Mouse (Mus musculus) myocyte (in vitro differentiated cells): ENCODE results near the gene Gstk1. TPM values are rescaled to one million over a fixed set of nuclear protein-coding genes. Genes with fewer than 3 reads are reported as not detected.
A peak's percentile ranks its signal among the peaks of the same experiment; 100 is the strongest.

Source experiments
- H3K27me3 ChIP-seq: one replicate; pipeline ENCODE4 v1.6.1; 2011; ENCODE audit not compliant: control insufficient read depth, insufficient read depth, insufficient read length
- H3K36me3 ChIP-seq: one replicate; pipeline ENCODE4 v1.6.1; 2011; ENCODE audit not compliant: control insufficient read depth, insufficient read depth
- H3K4me2 ChIP-seq: one replicate; pipeline ENCODE4 v1.6.1; 2011; ENCODE audit warnings: low read depth, control low read depth
- H3K4me3 ChIP-seq: one replicate; pipeline ENCODE4 v1.5.1; 2011; ENCODE audit warnings: mild to moderate bottlenecking, control low read depth, moderate library complexity
- H3K79me2 ChIP-seq: one replicate; pipeline ENCODE4 v1.6.1; 2011; ENCODE audit not compliant: control insufficient read depth, insufficient read depth
- H3ac ChIP-seq: one replicate; pipeline ENCODE4 v1.6.1; 2011; ENCODE audit not compliant: control insufficient read depth, insufficient read length
- CEBPB ChIP-seq: IDR thresholded peaks from 2 replicates; pipeline ENCODE4 v1.6.1; 2011; ENCODE audit warnings: mild to moderate bottlenecking, moderate library complexity; ENCODE audit not compliant: poor library complexity, insufficient read depth, severe bottlenecking
- E2F4 ChIP-seq: IDR thresholded peaks from one replicate; pipeline ENCODE4 v1.6.1; 2011; ENCODE audit warnings: mild to moderate bottlenecking, control low read depth, moderate library complexity; ENCODE audit not compliant: insufficient read depth
- MAX ChIP-seq: IDR thresholded peaks from one replicate; pipeline ENCODE4 v1.6.1; 2011; ENCODE audit warnings: low read depth, mild to moderate bottlenecking, control low read depth
- MYOD1 ChIP-seq, 3 experiments: IDR thresholded peaks; one replicate each; pipeline ENCODE4 v1.6.1; 2011; ENCODE audit warnings: control low read depth in 2 of 3, low read depth in 2 of 3, mild to moderate bottlenecking in 2 of 3, moderate library complexity in 1 of 3; ENCODE audit not compliant: insufficient read length in 2 of 3, control insufficient read depth in 1 of 3
- MYOG ChIP-seq, 3 experiments: IDR thresholded peaks; one replicate each; pipeline ENCODE4 v1.6.1; 2011; ENCODE audit warnings: control low read depth in 2 of 3, low read depth in 2 of 3, mild to moderate bottlenecking in 2 of 3; ENCODE audit not compliant: insufficient read length in 2 of 3, control insufficient read depth in 1 of 3, insufficient read depth in 1 of 3
- POLR2A ChIP-seq: IDR thresholded peaks from one replicate; pipeline ENCODE4 v1.6.1; 2011; ENCODE audit warnings: low read depth, mild to moderate bottlenecking, control low read depth, moderate library complexity; ENCODE audit not compliant: insufficient read length
- POLR2AphosphoS2 ChIP-seq: IDR thresholded peaks from one replicate; pipeline ENCODE4 v1.6.1; 2011; ENCODE audit warnings: low read depth, control low read depth; ENCODE audit not compliant: insufficient read length
- REST ChIP-seq: IDR thresholded peaks from one replicate; pipeline ENCODE4 v1.6.1; 2011; ENCODE audit warnings: mild to moderate bottlenecking, control low read depth, moderate library complexity; ENCODE audit not compliant: insufficient read depth, insufficient read length
- SRF ChIP-seq: IDR thresholded peaks from one replicate; pipeline ENCODE4 v1.6.1; 2011; ENCODE audit warnings: low read depth; ENCODE audit not compliant: control insufficient read depth, insufficient read length
- TCF12 ChIP-seq: IDR thresholded peaks from one replicate; pipeline ENCODE4 v1.6.1; 2011; ENCODE audit warnings: mild to moderate bottlenecking, control low read depth; ENCODE audit not compliant: poor library complexity, insufficient read depth, severe bottlenecking
- TCF3 ChIP-seq: IDR thresholded peaks from one replicate; pipeline ENCODE4 v1.6.1; 2011; ENCODE audit warnings: low read depth, control low read depth; ENCODE audit not compliant: insufficient read length
- USF1 ChIP-seq: IDR thresholded peaks from one replicate; pipeline ENCODE4 v1.6.1; 2011; ENCODE audit warnings: low read depth, mild to moderate bottlenecking, control low read depth, moderate library complexity
- polyA plus RNA-seq: library from polyadenylated mRNA; unstranded; fragments of >200 nt; fragmentation: generic; extraction: Trizol; gene quantifications from one replicate; pipeline ENCODE4 v1.2.1, GENCODE M21; 2012; ENCODE audit warnings: missing spikeins

The Gstk1 gene
- polyA plus RNA-seq, 1 experiment, result 0.53 TPM

DNA sequence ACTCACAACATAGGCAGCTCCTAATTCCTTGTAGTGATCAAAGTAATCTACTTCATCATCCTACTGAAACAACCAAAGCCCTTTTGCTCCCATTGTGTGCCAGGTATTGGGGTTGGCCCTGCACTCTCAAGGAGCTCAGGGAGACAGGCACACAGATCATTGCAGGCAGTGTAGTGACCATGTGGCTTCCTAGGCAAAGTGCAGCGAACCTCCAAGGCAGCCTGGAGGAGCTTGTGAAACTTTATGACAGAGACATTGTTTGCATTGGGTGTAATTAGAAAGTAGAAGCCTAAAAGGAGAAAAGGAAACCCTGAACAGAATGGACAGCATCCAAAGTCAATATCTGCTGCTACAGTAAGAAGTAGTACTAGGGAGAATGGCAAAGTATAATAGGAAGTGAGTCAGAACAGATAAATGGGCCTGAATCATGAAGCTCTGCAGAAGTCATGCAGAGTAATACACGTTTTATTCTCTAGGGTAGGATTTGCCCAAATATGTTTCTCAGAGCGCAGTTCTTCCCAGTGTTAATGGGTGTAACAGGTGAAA lies 49.9 kb downstream of the Gstk1 start:
- Histone ChIP-seq H3K4me2 (peak overlapping the region; percentile 45), H3ac (no peak overlapping the region), H3K27me3 (no peaks in the 10 kb centered on the region), H3K79me2 (no peaks in the 10 kb centered on the region), H3K4me3 (no peak overlapping the region), H3K36me3 (no peaks in the 10 kb centered on the region)
- TF ChIP-seq MYOG (IDR thresholded peaks at IDR 0.05; ENCODE audit: control insufficient read depth in 1 of 3, insufficient read depth in 1 of 3, insufficient read length in 2 of 3, low read depth in 2 of 3) (no peak), REST (no peak), POLR2A (no peak), E2F4 (no peak), POLR2AphosphoS2 (no peak), MYOD1 (IDR thresholded peaks at IDR 0.05; ENCODE audit: control insufficient read depth in 1 of 3, insufficient read length in 2 of 3, low read depth in 2 of 3) (no peak), MAX (no peak), TCF3 (no peak), CEBPB (no peak), TCF12 (no peak), USF1 (no peak), SRF (no peak)

DNA sequence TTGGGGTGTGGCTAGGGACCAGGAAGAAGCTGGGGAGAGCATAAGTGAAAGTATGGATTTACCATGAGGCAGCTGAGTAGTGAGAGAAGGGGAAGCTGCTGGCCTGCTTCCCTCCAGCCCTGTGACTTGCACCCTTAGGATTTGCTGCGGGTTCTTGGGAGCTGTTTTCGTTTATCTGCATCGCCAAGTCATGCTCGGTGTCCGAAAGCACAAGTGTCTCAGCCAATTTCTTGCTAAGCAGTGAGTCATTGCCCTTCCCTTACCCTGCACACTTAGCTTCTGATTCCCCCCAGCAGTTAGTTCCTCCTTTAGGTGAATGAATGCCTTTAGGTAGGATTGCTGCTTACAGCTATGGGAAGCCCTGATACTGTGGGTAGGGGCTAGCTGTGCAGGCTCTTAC lies 53.6 kb downstream of the Gstk1 start:
- Histone ChIP-seq H3ac (no peak overlapping the region), H3K27me3 (no peaks in the 10 kb centered on the region), H3K36me3 (no peaks in the 10 kb centered on the region), H3K79me2 (no peaks in the 10 kb centered on the region), H3K4me3 (no peak overlapping the region), H3K4me2 (peak overlapping the region; percentile 68)
- no peak for TF ChIP-seq SRF
- TF ChIP-seq CEBPB, result no peak
- TF ChIP-seq USF1, result peak; percentile 28

Other genes with a start within 250 kb of the Gstk1 start
- not detected for gene Sva, start 207.5 kb upstream of the Gstk1 start, polyA plus RNA-seq
- gene Tas2r139, start 105.0 kb upstream of the Gstk1 start, polyA plus RNA-seq, result not detected
- gene Tas2r144, start 30.6 kb upstream of the Gstk1 start, polyA plus RNA-seq, result not detected
- not detected for gene Tmem139, start 16.0 kb downstream of the Gstk1 start, polyA plus RNA-seq
- gene Casp2, start 19.1 kb downstream of the Gstk1 start, polyA plus RNA-seq, result 6.7 TPM
- 0.90 TPM for gene Clcn1, start 40.8 kb downstream of the Gstk1 start, polyA plus RNA-seq
- gene Fam131b, start 78.7 kb downstream of the Gstk1 start, polyA plus RNA-seq, result 4.2 TPM
- 467 TPM for gene Zyx, start 103.7 kb downstream of the Gstk1 start, polyA plus RNA-seq
- gene Epha1, start 127.3 kb downstream of the Gstk1 start, polyA plus RNA-seq, result 6.3 TPM
- gene Tas2r143, start 154.3 kb downstream of the Gstk1 start, polyA plus RNA-seq, result not detected
- gene Tas2r135, start 159.5 kb downstream of the Gstk1 start, polyA plus RNA-seq, result not detected
- not detected for gene Tas2r126, start 188.6 kb downstream of the Gstk1 start, polyA plus RNA-seq
- not detected for gene Olfr458, start 219.3 kb downstream of the Gstk1 start, polyA plus RNA-seq
- 0.01 TPM for gene Olfr457, start 230.4 kb downstream of the Gstk1 start, polyA plus RNA-seq
- gene Olfr456, start 241.3 kb downstream of the Gstk1 start, polyA plus RNA-seq, result 0.05 TPM